Mouse (Mus musculus) 3T3-L1 (cell line): Measurements from ENCODE around the gene Alg3.
A peak's percentile ranks its signal among the peaks of the same experiment; 100 is the strongest.

ENCODE experiments used
- DNase-seq: peaks from one replicate; pipeline ENCODE4 v3.0.0-alpha.2; 2015; ENCODE audit warnings: low read depth, low spot score

Alg3 gene

GRCm38 (mm10) chr16:20610501-20611356 lies 806 bp downstream of the Alg3 start:
- DNase-seq = peak; percentile 93

GRCm38 (mm10) chr16:20604705-20605104 lies 6.8 kb downstream of the Alg3 start:
- DNase-seq = no peak

GRCm38 (mm10) chr16:20600511-20600910 lies 11.0 kb downstream of the Alg3 start:
- peak; percentile 58 for DNase-seq

GRCm38 (mm10) chr16:20596687-20597441 lies 14.7 kb downstream of the Alg3 start:
- DNase-seq = no peak

GRCm38 (mm10) chr16:20595737-20596136 lies 15.8 kb downstream of the Alg3 start:
- DNase-seq = no peak

- no peak for DNase-seq
These were observed 16.4 kb downstream of the Alg3 start for GRCm38 (mm10) chr16:20595060-20595673.

GRCm38 (mm10) chr16:20591076-20591705 lies 20.3 kb downstream of the Alg3 start:
- DNase-seq = no peak

- no peak for DNase-seq
These were observed 20.9 kb downstream of the Alg3 start for GRCm38 (mm10) chr16:20590680-20591038.

GRCm38 (mm10) chr16:20589939-20590679 lies 21.4 kb downstream of the Alg3 start:
- DNase-seq = no peak

- DNase-seq = no peak
These were observed 22.1 kb downstream of the Alg3 start, which contains the start of gene Vwa5b2 for GRCm38 (mm10) chr16:20589366-20589938. TSS of gene Vwa5b2 (plus strand) at chr16:20589471.

GRCm38 (mm10) chr16:20565075-20565474 lies 46.5 kb downstream of the Alg3 start:
- no peak for DNase-seq

- DNase-seq = no peak
These were observed 54.2 kb downstream of the Alg3 start for GRCm38 (mm10) chr16:20557381-20557780.
